Mouse (Mus musculus): ENCODE measurements around the gene Gm1123.
A peak's percentile ranks its signal among the peaks of the same experiment; 100 is the strongest.

Gm1123 gene

DNA sequence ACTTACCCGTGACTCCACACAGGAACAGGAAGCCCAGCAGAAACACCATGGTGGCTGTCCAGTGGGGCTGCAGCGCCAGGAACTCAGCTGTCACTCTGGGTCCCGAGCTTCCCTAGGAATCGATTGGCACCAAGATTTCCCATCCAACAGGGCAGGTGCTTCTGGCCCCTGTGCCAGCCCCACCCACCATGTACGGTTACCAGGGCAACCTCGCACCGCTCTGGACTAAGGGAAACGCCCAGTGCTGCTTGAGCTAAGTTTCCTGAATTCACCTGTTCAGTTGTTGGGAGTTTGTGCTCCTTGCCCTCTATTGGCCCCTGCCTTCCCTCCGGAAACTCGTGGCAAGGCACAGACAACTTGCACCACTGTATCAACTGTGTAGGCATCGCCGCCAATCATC is at the start of gene Gm1123:
Gene Gm1123 (minus strand): TSS at position 141 of the 400 bp plus-strand sequence.
- no peak for DNase-seq

DNA sequence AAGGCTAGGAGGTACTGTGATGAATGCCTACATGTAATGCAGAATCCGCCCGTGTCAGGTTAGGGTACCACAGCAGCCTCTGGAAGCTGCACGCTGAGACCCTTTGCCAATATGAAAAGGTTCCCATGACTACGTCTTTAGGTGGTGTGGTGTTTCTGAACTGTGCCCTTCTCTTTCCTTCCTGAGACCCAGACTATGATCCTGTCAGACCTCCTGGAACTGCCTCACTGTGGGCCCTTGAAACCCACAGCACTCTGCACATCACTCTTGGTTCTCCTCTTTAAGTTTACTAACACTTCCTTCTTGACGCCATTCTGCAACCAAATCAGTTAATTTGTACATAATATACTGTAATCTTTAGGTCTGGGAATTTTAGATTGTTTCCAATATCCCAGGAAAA is 46.2 kb upstream of the Gm1123 start:
- DNase-seq = no peak

DNA sequence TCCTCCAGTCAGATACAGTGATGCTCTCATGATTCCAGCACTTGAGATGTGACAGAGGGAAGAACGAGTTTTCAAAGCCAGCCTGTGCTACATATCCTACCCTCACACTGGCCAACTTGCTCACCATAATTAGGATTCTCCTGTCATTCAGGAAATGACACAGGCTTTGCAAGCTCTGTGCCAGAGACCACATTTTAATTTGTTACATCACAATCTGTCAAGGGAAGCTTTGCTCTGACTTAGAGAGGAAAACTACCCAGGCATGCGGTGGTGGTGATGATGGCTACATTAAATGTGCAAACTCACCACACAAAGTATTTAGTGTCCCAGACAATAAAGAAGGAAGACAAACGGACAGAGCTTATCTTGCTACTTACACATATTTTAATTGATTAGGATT is 45.8 kb upstream of the Gm1123 start:
- no peak for DNase-seq

DNA sequence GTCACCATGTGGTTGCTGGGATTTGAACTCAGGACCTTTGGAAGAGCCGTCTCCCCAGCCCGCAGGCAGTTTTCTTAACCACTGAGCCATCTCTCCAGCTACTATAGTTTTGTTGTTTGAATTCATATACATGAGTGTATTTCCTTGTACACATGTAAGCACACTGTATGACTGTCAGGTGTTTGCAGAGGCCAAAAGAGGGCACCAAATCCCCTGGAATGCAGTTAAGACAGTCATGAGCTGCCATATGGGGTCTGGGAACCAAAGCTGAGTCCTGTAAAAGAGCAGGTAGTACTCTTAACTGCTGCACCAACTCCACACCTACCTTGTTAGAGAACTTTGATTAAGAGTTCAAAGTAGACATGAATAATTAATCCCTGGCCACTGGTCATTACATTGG is 45.1 kb upstream of the Gm1123 start:
- no peak for DNase-seq

DNA sequence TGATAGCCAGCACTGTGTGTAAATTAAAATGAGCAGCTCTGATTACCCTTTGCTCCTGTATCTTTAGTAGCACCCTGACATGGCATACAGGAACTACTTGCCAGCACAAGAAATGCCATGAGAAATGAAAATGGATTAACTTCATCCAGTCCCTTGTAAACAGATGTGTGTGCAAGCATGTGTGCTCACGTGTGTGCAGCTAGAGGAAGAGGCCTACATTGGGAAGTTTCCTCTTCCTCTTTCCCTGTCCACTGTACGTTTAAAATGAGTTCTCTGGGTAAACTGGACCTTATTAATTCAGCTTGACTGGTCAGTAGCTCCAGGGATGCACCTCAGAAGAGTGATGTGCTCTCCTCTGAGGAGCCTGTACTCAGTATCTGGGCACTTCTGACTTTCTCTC is 38.9 kb upstream of the Gm1123 start:
- DNase-seq = no peak

DNA sequence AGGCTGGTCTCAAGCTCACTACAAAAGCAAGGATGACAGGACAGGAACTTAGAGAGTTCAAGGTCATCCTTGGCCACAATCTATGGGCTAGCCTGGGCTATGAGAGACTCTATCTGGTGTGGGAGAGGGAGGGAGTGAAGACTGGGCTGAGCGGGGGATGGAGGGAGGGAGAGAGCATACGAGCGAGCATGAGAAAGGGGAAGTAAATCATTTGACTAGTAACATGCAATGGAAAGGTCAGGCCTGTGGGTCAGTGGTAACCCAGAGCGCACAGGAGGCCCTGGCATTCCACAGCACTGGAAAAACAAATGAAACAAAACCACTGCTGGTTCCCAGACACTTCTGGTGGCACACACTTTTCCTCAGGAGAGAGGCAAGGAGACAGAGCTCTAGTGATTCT is 37.0 kb upstream of the Gm1123 start:
- no peak for DNase-seq

DNA sequence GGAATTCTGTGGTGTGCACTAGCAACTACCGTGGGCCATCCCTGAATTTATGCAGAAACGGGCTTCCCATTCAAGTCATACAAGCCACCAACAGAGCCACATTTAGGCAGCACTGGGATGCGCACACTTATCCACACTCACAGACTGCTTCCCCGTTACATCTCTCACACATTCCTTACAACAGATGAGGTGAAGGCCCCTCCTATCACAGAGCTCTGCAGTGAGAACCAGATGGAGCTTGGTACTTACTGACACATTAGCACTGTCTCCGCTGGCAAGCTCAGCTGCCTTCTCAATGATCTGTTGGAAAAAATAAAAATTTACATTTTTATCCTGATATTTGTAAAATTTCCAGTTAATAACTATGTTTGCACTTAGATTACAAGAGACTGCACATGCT is 29.8 kb upstream of the Gm1123 start:
- peak; percentile 70 for DNase-seq

DNA sequence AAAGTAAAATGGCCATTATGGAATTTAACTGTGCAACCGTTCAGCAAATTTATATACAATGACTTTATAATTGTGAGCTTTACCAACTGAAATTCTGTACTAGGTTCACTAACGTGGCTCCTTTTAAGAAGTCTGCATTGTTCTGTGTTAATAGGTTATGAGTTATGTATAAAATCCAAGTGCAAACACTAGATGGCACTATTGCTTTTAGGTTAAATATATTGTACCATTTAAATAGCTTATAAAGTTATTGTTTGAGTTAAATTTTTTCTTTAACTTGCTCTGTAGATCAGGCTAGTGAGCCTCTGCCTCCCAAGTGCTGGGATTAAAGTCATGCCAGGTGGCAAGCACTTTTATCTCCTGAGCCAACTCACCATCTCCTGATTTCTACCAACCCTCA is 28.7 kb upstream of the Gm1123 start:
- no peak for DNase-seq

DNA sequence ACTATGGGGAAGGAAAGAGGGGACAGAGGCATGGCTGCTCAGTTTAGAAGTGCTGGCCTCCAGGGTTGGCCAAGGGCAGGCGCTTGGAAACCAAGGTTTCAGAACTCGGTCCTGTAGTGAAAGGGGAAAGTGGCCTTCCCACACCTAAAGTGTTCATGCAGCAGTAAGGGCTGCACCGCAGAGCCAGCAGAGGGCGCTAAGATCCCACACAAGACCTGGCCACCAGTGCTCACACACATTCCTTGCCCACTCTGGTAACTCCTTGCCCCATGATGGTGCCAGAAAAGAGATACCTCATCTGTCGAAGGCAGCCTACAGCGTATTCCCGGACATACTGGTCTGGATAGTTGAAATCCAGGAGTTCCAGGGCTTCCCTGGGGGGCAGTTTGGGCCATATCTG is 27.0 kb upstream of the Gm1123 start:
- peak; percentile 82 for DNase-seq

DNA sequence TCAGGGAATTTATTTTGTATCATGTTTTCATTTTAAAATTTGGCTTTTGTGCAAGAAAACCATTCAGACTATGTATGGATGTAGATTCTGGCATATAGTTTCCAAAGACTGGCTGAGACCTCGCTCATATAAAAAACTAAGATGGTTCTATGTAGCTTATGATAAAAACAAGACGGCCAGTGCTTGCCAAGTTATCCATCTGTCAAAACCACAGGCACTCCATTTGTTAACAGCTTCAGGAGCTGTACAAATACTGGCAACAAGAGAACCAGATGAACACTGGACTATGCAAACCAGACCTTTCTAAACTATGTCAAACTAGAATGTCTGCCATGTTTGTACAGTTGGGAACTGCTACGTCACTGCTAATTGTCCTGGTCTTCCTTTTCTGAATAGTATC is 22.2 kb upstream of the Gm1123 start:
- DNase-seq = peak; percentile 47

DNA sequence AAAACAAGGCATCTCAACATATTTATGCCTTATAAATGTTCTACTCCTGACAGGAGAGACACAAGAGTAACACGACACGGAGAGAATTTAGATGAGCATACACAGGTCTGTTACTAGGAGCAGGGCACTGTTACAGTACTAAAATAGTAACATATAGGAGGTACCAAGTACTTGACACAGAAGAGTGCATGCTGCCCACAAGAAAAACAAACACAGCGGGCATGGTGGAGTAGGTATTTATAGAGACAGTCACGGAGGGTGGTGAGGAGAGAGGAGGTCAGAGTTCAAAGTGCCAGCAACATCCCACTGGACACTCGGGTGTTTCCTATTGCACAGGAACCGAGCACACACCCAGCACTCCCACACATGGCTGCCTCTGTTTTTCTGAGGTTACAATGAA is 14.2 kb upstream of the Gm1123 start:
- no peak for DNase-seq

DNA sequence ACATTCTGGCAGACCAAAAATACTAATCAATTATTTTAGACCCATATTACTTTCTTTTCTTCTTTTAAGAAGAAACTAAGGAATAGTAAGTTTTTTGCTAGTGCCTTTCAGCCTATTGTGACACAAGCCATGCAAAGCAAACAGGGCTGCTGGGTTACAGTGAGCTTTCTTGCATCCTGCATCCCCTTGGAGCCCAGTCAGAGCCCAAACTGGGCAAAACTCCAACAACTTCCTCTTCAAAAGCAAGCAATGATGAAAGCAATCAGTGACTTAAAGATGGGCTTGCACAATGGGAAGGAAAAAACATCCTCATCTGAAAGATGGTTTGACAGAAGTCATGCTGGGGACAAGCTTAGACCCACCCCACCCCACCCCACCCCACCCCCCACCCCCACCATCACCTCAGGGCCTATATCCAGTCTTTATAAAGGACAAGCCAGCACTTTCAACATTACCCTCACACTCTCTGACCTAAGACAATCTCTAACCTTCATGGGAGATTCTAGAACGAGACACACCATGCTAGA is 13.3 kb upstream of the Gm1123 start:
- DNase-seq = no peak

DNA sequence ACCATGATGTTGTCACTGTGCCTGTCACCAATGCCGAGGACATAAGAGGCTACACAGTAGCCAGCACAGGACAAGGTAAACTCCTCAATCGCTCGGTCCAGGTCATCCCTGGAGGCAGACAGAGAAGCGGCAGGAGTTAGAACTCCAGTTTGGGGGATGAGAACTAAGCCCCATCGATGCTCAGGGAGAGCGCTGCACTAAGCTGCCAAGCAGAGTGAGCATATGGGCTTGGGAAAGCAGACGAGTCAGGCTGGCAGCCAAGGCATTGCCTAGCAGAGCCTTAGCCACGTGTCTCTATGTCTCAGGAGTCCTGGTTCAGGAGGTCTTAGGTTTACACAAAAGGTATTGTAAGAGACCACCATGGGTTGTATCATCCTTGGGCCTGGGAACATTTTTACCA is 9.2 kb upstream of the Gm1123 start:
- peak; percentile 73 for DNase-seq

DNA sequence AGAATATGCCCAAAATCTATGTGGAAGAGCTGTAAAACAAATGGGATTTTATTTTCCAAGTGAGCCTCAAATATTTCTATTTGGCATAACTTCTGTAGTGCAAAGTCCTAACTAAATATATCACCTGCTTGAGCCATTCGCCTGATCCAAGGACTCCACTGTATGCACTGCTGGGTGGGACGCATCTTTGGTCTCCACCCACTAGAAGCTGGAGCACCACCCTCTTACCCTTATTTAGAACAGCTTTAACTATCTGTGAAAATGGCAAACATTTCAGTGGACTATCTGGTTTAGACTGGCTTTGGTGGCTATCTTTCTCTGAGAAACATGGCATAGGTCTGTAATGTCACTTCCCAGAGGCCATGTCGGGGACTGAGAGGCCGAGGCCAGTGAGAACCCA is 7.1 kb upstream of the Gm1123 start:
- DNase-seq = no peak

DNA sequence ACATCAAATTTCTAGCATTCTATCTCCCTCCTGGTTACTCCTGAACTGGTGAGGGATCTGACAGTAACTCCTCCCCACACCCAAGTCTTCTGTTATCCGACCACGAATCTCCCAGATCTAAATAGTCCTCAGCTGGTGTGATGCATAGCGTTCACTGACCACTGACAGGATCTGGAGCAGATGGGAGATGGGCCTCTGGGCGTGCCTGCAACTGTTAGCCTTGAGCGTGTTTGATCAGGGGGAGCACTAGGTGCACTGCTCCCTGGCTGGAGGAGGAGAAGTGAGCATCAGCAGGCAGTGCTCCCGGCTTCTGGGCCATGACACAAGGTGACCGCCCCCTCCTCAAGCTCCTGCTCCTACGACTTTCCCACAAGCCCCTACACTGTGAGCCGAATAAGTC is 6.5 kb upstream of the Gm1123 start:
- DNase-seq = no peak

DNA sequence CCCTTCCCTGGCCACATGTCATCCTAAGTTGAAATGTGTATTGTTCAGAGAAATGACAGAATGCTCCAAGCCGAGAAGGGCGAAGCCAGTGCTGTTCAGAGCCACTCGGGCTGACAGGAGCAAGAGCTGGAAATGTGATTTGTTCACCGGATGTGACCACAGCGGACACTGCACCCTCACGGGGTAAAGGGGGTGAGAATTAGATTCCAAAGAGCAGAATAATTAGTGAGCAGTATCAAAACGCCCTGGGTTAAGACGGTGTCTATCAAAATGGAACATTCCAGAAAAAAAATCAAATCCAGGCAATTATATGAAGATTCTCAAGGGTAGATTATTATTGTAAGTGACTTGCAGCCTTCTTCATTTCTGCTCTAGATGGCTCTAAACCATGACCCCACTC is 1.4 kb downstream of the Gm1123 start:
- DNase-seq = no peak

DNA sequence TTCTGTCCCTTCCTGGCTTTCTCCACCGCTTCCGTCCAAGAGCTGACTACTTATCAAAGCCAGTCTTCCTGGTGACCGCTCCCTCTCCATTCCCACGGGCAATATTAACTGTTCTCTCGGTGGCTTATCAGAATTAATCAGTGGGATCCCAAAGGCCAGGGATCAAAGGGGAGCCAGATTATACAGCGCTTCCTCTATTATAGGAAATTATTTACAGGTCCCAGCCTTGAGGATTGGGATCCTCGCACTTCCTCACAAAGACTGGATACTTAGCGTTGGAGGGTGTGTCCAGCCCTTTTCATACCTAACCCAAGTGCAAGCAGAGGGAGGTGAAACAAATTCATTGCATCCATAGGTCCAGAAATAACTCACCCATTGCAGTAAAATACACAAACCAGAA is 3.5 kb downstream of the Gm1123 start:
- DNase-seq = no peak

DNA sequence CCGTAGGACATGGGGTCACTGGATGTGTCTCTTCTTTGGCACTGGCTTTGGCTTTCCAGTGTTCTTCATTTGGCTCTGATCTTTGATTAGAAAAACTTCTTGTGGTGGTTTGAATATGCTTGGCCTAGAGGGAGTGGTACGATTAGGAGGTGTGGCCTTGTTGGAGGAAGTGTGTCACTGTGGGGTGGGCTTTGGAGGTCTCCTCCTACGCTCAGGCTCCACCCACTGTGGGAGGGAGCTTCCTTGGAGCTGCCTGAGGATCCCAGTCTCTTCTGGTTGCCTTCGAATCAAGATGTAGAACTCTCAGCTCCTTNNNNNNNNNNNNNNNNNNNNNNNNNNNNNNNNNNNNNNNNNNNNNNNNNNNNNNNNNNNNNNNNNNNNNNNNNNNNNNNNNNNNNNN is 13.8 kb downstream of the Gm1123 start:
- DNase-seq = no peak

DNA sequence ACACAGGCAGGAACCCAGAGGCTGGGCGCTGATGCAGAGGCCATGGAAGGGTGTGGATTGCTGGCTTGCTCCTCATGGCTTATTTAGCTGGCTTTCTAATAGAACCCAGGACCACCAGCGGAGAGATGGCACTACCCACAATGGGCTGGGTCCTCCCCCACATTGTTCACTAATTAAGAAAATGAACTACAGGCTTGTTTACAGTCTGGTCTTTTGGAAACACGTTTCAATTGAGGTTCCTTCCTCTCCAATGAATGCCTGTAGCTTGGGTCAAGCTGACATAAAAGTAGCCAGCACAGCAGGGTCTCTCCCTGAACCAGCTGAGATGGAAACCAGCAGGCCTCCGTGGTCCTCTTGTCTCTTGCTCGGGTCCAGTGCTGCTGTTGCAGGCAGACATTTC is 14.3 kb downstream of the Gm1123 start:
- no peak for DNase-seq

DNA sequence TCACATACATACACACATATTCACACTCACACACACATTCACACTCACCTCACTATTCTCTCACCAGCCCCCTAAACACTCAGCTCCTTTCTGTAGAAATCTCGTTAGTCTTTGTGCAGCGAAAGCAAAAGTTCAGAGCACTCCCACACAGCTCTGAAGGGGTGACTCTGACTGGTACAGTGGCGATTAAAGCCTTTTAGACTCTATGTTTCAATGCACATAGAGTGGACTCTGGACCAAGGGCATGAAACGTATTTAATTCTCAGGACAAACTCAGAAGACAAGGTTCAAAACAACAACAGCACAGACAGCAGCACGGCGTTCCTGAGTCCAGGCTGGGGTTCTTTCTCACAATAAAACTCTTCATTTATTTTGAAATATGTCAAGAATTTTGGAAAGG is 17.8 kb downstream of the Gm1123 start:
- DNase-seq = no peak

DNA sequence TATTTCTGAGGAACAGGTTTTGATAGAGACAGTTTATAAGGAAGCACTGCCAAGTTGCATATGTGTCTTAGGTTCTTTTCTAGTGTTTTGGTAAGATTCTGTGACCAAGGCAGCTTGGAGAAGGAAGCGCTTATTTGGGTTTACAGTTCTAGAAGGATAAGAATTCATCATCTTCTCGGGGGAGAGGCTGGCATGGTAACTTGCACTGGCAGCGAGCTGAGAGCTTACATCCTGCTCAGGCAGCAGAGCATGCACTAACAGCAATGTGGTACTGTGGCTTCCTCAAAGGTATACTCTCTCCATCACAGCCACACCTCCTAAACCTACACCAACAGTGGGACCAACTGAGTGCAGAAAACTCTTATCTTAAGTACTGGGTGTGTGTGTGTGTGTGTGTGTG is 18.8 kb downstream of the Gm1123 start:
- peak; percentile 18 for DNase-seq

DNA sequence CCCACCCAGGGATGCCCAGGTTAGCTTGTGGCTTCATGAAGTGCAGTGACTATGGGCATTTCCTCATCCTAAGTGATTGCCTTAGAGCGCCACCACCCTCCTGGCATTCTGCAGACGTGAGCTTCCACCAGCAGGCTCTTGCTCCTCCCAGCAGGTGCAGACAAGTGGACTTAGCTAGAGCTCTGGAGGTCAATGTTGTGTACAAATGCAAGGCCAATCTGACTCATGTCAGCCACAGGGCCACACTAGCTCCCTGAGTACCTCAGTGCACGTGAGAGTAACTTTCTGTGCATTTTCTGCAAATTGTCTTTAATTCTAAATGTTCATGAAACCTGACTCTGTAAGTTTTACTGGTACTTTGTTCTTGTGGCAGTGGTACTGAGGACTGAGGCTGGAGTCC is 19.2 kb downstream of the Gm1123 start:
- no peak for DNase-seq

DNA sequence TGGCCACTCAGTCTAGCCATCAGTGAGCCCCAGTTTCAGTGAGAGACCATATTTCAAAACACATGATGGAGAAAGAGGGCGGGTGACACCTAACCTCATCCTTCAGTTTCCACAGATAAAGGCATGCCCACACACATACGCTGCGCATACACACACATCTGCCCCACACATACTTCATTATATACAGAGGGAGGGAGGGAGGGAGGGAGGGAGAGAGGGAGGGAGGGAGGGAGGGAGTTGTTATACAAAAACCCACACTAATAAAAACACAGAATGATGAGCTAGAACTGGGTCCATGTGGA is 25.7 kb downstream of the Gm1123 start:
- no peak for DNase-seq

DNA sequence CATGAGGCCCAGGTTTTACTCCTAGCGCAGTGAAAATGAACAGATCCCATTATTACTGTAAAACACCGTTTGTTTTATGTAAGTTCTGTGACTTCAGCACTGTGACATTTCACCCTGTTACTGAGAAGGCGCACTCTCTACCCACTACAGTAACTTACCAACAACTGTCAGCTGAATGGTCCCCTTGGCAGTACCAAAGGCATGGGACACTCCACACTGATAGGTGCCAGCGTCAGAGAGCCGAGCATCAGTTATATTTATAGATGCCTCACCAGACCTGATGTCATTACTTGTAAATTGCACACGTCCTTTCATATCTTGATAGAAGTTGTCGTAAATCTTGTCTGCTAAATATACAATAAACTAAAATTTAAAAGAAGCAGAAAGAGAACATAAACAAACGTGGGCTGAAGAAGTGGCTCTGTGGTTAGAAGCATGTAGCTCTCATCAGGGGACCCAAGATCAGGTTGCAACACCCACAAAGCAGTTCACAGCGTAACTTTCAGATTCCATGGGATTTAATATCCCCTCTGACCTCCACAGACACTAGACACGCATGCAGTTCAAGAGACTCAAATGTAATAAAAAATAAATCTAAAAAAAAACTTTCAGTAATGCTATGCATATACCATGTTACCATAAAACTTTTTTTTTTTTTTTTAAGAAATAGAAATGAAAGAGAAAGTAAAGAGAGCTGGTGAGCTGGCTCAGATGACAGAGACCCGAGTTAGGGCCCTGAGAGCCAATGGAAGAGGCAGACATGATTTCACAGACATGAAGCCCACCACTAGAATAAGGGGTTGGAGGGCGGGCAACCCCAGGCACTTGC is 26.2 kb downstream of the Gm1123 start:
- no peak for DNase-seq

DNA sequence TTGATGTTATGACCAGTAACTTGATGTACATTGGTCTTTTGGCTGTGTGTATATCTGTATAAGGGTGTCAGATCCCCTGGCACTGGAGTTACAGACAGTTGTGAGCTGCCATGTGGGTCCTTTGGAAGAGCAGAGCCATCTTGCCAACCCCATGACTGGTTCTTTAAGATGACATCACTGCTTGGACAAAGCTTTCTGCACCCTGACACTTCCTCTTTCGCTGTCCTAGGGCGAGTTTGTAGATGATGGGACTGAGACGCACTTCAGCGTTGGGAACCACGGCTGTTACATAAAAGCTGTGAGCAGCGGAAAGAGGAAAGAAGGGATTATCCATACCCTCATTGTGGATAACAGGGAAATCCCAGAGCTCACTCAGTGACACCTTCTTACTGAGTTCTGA is 34.2 kb downstream of the Gm1123 start:
- no peak for DNase-seq
